In the genomic region with DNA sequence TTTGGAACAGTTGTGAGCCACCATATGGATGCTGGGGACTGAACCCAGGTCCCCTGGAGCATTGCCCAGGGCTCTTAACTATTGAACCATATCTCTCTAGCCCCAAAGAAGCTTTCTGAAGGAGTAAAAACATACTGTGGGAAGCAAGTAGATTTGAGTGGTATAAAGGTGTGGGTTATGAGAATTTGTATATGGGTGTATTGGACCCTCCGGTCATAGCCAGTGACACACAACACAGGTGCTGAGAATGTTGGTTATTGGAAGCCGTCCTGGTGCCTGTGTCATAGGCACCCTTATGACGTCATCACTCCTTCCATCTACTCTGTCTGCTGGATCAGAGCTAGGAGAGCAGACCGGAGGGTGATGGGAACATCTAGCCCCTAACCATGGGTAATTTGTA, we compare ENCODE assay signal across 43 mouse cellular contexts. TPM values are rescaled to one million over a fixed set of nuclear protein-coding genes. Genes with fewer than 3 reads are reported as not detected.
"Had no signal": no experiment of that assay in that cellular context is flagged by ENCODE, and none has a peak within 500 bp of the region (broad histone marks: within the 10 kb centered on the region; RNA-seq: fewer than 3 reads in every experiment).

A gene (plus strand): TSS at position 301 of the 400 bp plus-strand sequence.

- H3K36me3 ChIP-seq: limb, embryonic 10.5 days; limb, embryonic 12.5 days; limb, embryonic 13.5 days; limb, embryonic 15.5 days; liver, embryonic 12.5 days; liver, embryonic 13.5 days; liver, embryonic 15.5 days; lung, embryonic 15.5 days; midbrain, embryonic 10.5 days; midbrain, embryonic 12.5 days; midbrain, embryonic 13.5 days; midbrain, embryonic 15.5 days had no signal

- H3K27me3 ChIP-seq: limb, embryonic 12.5 days; limb, embryonic 13.5 days; limb, embryonic 15.5 days; liver, embryonic 12.5 days; liver, embryonic 13.5 days; liver, embryonic 15.5 days; lung, embryonic 15.5 days; midbrain, embryonic 12.5 days; midbrain, embryonic 13.5 days; midbrain, embryonic 15.5 days had no signal

- H3K9me3 ChIP-seq: limb, embryonic 10.5 days; limb, embryonic 12.5 days; limb, embryonic 13.5 days; limb, embryonic 15.5 days; liver, embryonic 12.5 days; liver, embryonic 13.5 days; liver, embryonic 15.5 days; lung, embryonic 15.5 days; megakaryocyte, embryonic 14.5 days; midbrain, embryonic 10.5 days; midbrain, embryonic 12.5 days; midbrain, embryonic 13.5 days; midbrain, embryonic 15.5 days had no signal

- H3K4me2 ChIP-seq: limb, embryonic 12.5 days; limb, embryonic 13.5 days; limb, embryonic 15.5 days; liver, embryonic 11.5 days; liver, embryonic 12.5 days; liver, embryonic 13.5 days; liver, embryonic 15.5 days; lung, embryonic 14.5 days; lung, embryonic 15.5 days; midbrain, embryonic 11.5 days; midbrain, embryonic 12.5 days; midbrain, embryonic 13.5 days; midbrain, embryonic 15.5 days had no signal

- ATAC-seq: liver, embryonic 12.5 days; liver, postnatal 0 days; lung, postnatal 0 days; midbrain, embryonic 13.5 days; midbrain, embryonic 15.5 days; midbrain, embryonic 16.5 days had no signal

- DNase-seq: left cerebral cortex, postnatal 4 days; liver; liver, embryonic 13.5 days; liver, postnatal 0 days; lung, adult 18-20 months; lung, adult 2 months; lung, embryonic 14.5 days; lung, postnatal 10 days; lung, postnatal 14 days; lung, postnatal 36 days; lung, postnatal 4 days; midbrain, embryonic 14.5 days had no signal

- H3K27ac ChIP-seq: left cerebral cortex, adult 2 months; limb, embryonic 10.5 days; limb, embryonic 12.5 days; limb, embryonic 13.5 days; limb, embryonic 15.5 days; liver, embryonic 12.5 days; liver, embryonic 13.5 days; liver, embryonic 14.5 days; liver, embryonic 15.5 days; lung, embryonic 15.5 days; macrophage; midbrain, embryonic 10.5 days; midbrain, embryonic 12.5 days; midbrain, embryonic 13.5 days; midbrain, embryonic 15.5 days had no signal

- H3K4me3 ChIP-seq: left cerebral cortex, adult 2 months; limb, embryonic 10.5 days; limb, embryonic 12.5 days; limb, embryonic 13.5 days; limb, embryonic 15.5 days; liver, embryonic 12.5 days; liver, embryonic 13.5 days; liver, embryonic 15.5 days; lung, embryonic 15.5 days; midbrain, embryonic 10.5 days; midbrain, embryonic 12.5 days; midbrain, embryonic 13.5 days; midbrain, embryonic 15.5 days; myocyte had no signal

- H3K4me1 ChIP-seq: limb, embryonic 10.5 days; limb, embryonic 12.5 days; limb, embryonic 13.5 days; limb, embryonic 15.5 days; liver, embryonic 12.5 days; liver, embryonic 15.5 days; midbrain, embryonic 10.5 days; midbrain, embryonic 12.5 days; midbrain, embryonic 13.5 days; midbrain, embryonic 15.5 days had no signal

- H3K9ac ChIP-seq: limb, embryonic 12.5 days; limb, embryonic 13.5 days; limb, embryonic 15.5 days; liver, embryonic 12.5 days; liver, embryonic 13.5 days; liver, embryonic 14.5 days; liver, embryonic 15.5 days; liver, postnatal 0 days; lung, embryonic 14.5 days; lung, embryonic 15.5 days; midbrain, embryonic 12.5 days; midbrain, embryonic 13.5 days; midbrain, embryonic 15.5 days had no signal

RNA-seq across cellular contexts. Expression of the gene that starts here (rescaled TPM):
- total RNA-seq: left cerebral cortex, adult 2 months; left cerebral cortex, postnatal 25 days; liver, adult 2 months; megakaryocyte progenitor cell, adult 5-6 weeks; megakaryocyte, adult 5-6 weeks; megakaryocyte-erythroid progenitor cell, adult 5-6 weeks; midbrain, postnatal 0 days; monocyte, adult 5-6 weeks had no signal
- polyA plus RNA-seq: limb, embryonic 10.5 days; limb, embryonic 11.5 days; limb, embryonic 12.5 days; limb, embryonic 13.5 days; limb, embryonic 14.5 days; limb, embryonic 15.5 days; liver, adult 2 months; liver, embryonic 11.5 days; liver, embryonic 12.5 days; liver, embryonic 13.5 days; liver, embryonic 14.5 days; liver, embryonic 15.5 days; liver, embryonic 16.5 days; liver, postnatal 0 days; lung, adult 2 months; lung, embryonic 14.5 days; lung, embryonic 15.5 days; lung, embryonic 16.5 days; lung, postnatal 0 days; macrophage; midbrain, embryonic 10.5 days; midbrain, embryonic 11.5 days; midbrain, embryonic 12.5 days; midbrain, embryonic 13.5 days; midbrain, embryonic 14.5 days; midbrain, embryonic 15.5 days; midbrain, embryonic 16.5 days; midbrain, postnatal 0 days had no signal
